Mouse (Mus musculus): ENCODE measurements around the gene Traf3. TPM values are rescaled to one million over a fixed set of nuclear protein-coding genes. Genes with fewer than 3 reads are reported as not detected.

The Traf3 gene
- 10 to 100 TPM; 14.1 to 17.1 TPM for total RNA-seq (2021)

GRCm38 (mm10) chr12:111165831-111166591 lies at the start of gene Traf3:
Gene Traf3 (plus strand): TSS chr12:111166370.
- peak; percentile 78 to 80 for DNase-seq
- intact Hi-C loops (cut with DNase I) = no loop called here

DNA sequence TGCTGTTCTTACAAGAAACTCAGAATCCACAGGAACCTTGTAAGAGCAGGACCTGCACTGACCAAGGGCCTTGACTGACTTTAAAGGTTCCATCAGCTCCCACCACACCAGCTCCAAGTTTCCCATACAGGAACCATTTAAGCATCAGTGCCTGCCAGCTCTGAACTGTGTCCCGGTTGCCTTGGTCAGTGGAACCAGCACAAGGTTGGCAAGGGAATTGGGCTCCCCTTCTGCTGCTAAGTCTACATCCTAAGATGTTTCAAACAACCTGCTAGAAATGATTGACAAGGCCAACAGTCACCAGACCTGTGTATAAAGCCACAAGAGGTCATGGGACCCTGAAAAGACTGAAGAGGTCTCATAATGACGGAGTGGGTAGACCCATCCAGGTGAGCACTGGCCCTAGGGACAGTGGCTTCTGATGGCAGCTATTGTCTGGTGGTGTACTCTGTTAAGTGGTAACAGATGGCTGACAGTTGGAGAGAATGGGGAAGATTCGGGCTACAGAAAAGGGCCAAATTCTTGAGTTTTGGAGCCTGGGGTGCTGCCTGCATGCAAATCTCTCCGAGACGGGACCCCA lies 46.6 kb upstream of the Traf3 start:
- intact Hi-C loops (cut with DNase I) = no loop called here
- no peak for DNase-seq

- DNase-seq = no peak
- intact Hi-C loops (cut with DNase I) = no loop called here
These were observed 45.1 kb upstream of the Traf3 start for GRCm38 (mm10) chr12:111120976-111121645.

- intact Hi-C loops (cut with DNase I) = no loop called here
- DNase-seq = no peak
These were observed 43.8 kb upstream of the Traf3 start for GRCm38 (mm10) chr12:111122332-111122852.

- intact Hi-C loops (cut with DNase I) = no loop called here
- DNase-seq = no peak
These were observed 41.4 kb upstream of the Traf3 start for GRCm38 (mm10) chr12:111124601-111125260.

DNA sequence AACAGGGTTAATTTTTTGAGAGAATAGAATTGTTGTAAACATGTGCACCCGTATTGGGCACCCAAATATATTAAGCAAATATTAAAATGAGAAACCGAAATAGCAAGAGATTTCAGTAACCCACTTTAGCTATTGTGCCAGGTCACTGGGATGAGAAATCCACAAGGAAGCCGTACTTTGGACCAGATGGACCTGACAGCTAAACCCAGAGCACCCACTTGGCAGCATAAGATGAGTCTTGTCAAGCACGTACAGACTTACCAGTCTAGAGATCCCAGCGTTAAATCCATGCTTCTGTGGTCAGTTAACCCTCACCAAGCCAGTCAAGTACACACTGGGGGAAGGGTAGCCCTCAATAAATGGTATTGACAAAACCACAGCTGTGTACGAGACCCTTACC lies 40.5 kb upstream of the Traf3 start:
- DNase-seq = no peak
- intact Hi-C loops (cut with DNase I) = no loop called here

GRCm38 (mm10) chr12:111134169-111134568 lies 32.0 kb upstream of the Traf3 start:
- intact Hi-C loops (cut with DNase I) = loop anchor here (10.0 kb wide), 1 partner anchor 199 kb away; no protein-coding TSS in a partner anchor

GRCm38 (mm10) chr12:111134791-111135733 lies 31.1 kb upstream of the Traf3 start:
- intact Hi-C loops (cut with DNase I) = loop anchor here (10.0 kb wide), 1 partner anchor 200 kb away; no protein-coding TSS in a partner anchor
- DNase-seq = peak; percentile 26 to 37

More at GRCm38 (mm10) chr12:111134169-111134568, 32.0 kb upstream of the Traf3 start:
- DNase-seq = peak; percentile 15 to 29

- intact Hi-C loops (cut with DNase I) = loop anchor here (10.0 kb wide), 1 partner anchor 201 kb away; no protein-coding TSS in a partner anchor
- no peak for DNase-seq
These were observed 30.2 kb upstream of the Traf3 start for GRCm38 (mm10) chr12:111135953-111136352.

DNA sequence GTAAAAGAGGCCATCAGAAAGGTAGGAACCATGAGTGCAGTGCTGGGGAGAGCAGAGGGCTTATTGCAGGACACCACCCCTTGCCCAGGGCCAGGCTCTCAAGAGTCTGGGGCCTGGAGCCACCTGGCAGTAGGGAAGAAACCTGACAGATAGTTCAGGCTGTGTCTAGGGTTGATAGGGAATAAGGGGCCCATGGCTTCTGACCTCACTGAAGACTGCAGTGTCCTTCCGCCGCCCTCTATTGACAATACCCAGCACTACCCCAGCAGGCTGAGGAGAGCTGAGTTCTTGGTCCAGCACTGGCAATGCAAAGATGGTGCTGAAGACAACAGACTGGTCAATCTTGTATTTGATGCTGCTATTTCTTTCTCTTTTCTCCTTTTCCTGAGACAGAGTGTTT lies 29.1 kb upstream of the Traf3 start:
- intact Hi-C loops (cut with DNase I) = loop anchor here (10.0 kb wide), 1 partner anchor 202 kb away; no protein-coding TSS in a partner anchor
- peak in 1 of 2 experiments; percentile 8 for DNase-seq

DNA sequence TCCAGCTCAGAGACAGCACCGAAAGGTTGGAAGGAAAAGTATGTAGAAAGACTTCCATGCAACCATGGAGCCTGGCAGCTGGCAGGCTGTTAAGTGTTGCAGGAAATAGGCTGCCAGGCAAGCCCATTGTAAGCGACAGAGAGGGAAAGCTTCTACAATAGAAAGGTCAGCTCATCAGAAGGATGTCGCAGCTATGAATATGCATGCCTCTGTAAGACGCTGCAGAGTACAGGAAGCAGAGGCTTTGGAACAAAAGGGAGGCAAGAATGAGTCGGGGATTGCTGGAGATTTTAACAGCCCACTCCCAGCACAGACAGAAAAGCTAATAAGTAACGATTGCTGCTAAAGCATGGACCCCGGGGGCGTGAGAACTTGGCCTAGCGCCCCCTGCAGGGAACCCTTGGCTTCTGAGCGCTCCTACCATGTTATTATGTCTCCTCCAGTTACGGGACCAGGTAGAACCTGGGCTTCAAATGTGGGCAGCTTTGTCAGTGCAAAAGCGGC lies 23.1 kb upstream of the Traf3 start:
- intact Hi-C loops (cut with DNase I) = no loop called here
- DNase-seq = no peak

DNA sequence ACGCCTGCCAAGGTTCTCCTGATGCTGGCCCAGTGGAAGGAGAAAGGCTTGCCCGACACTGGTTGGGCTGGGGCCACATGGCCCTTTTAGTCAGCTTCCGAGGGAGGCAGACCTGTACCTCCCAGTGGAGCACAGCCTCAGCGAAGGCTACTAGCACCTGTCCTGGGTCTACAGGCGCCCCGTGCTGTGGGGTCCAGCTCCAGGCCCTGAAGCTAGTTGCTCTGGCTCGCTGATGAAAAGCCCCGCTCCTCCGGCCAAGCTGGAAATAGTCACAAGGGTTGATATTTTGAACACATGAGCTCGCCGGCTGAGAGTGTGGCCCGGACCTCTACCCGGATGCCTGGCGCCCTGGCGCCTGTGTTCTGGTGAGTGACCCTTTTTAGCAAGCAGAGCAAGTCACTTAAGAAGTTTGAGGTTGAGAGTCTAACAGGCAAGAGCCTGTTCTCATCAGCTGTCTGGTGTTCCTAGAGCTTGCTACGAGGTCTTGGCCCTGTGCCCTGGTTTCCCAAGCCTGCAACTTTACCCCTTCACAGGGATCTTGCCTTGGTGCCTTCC lies 22.6 kb upstream of the Traf3 start:
- DNase-seq = peak; percentile 58 to 65
- intact Hi-C loops (cut with DNase I) = no loop called here

GRCm38 (mm10) chr12:111144598-111144997 lies 21.6 kb upstream of the Traf3 start:
- no peak for DNase-seq
- intact Hi-C loops (cut with DNase I) = no loop called here

GRCm38 (mm10) chr12:111145269-111145668 lies 20.9 kb upstream of the Traf3 start:
- intact Hi-C loops (cut with DNase I) = no loop called here
- no peak for DNase-seq

GRCm38 (mm10) chr12:111149495-111150235 lies 16.5 kb upstream of the Traf3 start:
- DNase-seq = no peak
- intact Hi-C loops (cut with DNase I) = no loop called here

DNA sequence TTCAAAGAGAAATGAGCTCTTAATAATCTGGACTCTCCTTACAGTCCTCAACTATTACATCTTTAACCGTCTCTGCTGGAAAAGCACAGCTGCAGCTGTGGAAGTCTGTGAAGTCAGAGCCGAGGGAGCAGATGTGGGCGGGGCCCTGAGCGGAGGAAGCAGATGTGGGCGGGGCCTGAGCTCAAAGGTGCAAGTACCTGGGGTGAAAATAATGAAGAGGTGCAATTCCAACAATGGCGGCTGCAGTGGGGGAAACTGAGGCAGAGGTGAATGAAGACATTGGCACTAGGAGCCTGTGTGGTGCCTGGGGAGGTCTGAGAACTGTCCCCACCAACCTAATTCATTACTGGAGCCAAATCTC lies 16.0 kb upstream of the Traf3 start:
- intact Hi-C loops (cut with DNase I) = no loop called here
- no peak for DNase-seq

DNA sequence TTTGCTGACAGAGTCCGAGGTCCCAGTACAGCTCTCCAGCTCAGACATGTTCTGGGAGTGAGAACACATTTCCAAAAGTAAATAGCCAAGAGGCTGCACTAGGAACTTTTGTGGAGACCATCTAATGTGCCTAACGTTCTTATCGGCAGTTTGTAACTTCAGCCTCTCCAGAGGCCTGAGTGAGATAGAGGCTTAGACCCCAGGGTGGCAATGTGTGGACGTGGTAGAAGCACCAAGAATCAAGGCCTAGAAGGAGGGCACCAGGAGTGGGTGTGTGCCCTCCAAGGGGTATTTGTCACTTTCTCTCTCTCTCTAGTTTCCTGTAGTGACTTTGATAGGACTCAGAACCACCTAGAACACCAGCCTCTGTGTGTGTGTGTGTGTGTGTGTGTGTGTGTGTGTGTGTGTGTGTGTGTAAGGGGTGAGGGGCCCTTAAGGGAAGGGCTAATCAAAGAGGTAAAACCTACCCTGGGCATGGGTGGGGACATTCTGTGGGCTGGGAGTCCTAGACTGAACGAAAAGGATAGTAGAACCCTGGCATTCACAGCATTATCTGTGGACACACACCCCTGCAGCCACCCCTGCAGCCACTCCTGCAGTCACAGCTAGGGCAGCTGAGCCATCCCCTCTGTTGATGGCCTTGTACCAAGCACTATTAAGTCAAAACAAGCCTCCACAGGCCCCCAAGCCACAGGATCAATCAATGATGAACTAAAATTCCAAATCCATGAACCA lies 14.6 kb upstream of the Traf3 start:
- intact Hi-C loops (cut with DNase I) = no loop called here
- no peak for DNase-seq

GRCm38 (mm10) chr12:111152579-111152978 lies 13.6 kb upstream of the Traf3 start:
- DNase-seq = no peak
- intact Hi-C loops (cut with DNase I) = no loop called here
